Mouse (Mus musculus) gastrocnemius, postnatal 36 days (tissue): ENCODE measurements around the gene Nckap5. TPM values are rescaled to one million over a fixed set of nuclear protein-coding genes. Genes with fewer than 3 reads are reported as not detected.

Experiments used
- DNase-seq, 2 experiments: peaks; one replicate each; pipeline ENCODE4 v3.0.0; 2022
- intact Hi-C: fragments of 180-260 bp; cut with DNase I; formaldehyde crosslinking; loops from one replicate; pipeline ENCODE4 v1.15.1; 2025
- total RNA-seq, 2 experiments: library from RNA; stranded (reverse); gene quantifications; 2 replicates each; pipeline ENCODE4 v1.2.3; 2021

The Nckap5 gene
- total RNA-seq, 2 experiments from 2014 or later, result 0.62 to 1.2 TPM

- intact Hi-C loops, result loop anchor here (10.0 kb wide), 2 partner anchors 488 to 832 kb away; no protein-coding TSS in a partner anchor
- no peak for DNase-seq
Observed at GRCm38 (mm10) chr1:126436937-126437667, 393.5 kb downstream of the Nckap5 start.

DNA sequence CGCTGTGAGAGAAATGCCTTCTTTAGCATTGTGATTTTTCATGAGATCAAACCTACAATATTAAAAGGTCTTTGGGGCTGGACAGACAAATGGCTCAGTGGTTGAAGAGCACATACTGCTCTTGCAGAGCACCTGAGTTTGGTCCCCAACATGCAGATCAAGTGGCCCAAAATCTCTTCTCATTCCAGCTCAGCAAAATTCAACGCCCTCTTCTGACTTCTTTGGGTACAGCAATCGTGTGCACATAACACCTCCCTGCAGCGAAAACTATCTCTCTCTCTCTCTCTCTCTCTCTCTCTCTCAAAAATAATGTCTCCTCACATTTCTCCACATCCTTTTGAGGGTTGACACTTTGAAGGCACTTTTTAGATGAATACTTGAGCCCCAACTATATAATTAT lies 398.3 kb downstream of the Nckap5 start:
- intact Hi-C loops, result loop anchor here (5.0 to 10.0 kb wide), 3 partner anchors 493 to 827 kb away; no protein-coding TSS in a partner anchor
- no peak for DNase-seq

DNA sequence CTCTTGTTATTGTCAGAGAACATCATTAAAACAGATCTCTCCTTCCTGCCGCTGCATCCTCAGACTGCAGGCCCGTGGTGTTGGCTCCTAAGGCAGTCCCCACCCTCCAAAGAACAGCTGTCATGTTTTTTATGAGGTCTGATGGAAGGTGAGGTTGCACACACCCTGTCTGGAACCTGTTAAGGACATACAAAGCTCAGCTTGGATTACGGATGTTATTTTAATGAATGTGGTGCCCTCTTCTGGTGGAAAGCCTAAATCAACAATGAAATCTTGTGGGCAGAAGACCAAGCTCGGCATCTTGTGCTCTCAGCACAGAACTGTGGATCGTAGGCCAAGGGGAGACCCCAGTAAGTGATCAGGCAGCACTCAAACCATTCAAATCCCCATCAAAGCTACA lies 399.0 kb downstream of the Nckap5 start:
- intact Hi-C loops, result loop anchor here (5.0 to 10.0 kb wide), 3 partner anchors 493 to 827 kb away; no protein-coding TSS in a partner anchor
- no peak for DNase-seq

GRCm38 (mm10) chr1:126411426-126411825 lies 419.2 kb downstream of the Nckap5 start:
- no peak for DNase-seq
- intact Hi-C loops, result no loop called here

GRCm38 (mm10) chr1:126407886-126408285 lies 422.7 kb downstream of the Nckap5 start:
- intact Hi-C loops, result no loop called here
- DNase-seq, result no peak

GRCm38 (mm10) chr1:126405543-126405942 lies 425.1 kb downstream of the Nckap5 start:
- DNase-seq, result no peak
- intact Hi-C loops, result no loop called here

DNA sequence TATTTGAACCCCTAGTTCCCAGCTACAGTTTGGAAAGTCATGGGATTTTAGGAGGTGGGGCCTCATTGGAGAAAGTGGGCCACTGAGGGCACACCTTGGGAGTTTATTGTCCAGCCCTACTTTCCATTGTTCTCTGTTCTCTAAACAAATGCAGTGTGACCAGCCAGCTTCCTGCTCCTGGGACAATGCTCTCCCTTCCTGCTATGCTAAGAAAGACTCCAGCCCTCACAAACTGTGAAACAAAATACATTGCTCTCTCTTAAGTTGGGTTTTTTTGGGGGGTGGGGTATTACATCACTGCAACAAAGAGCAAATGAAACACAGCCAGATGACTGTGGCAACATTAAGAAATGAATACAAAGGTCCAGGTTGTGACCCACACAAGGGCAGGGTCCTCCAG lies 426.6 kb downstream of the Nckap5 start:
- no peak for DNase-seq
- intact Hi-C loops, result no loop called here

DNA sequence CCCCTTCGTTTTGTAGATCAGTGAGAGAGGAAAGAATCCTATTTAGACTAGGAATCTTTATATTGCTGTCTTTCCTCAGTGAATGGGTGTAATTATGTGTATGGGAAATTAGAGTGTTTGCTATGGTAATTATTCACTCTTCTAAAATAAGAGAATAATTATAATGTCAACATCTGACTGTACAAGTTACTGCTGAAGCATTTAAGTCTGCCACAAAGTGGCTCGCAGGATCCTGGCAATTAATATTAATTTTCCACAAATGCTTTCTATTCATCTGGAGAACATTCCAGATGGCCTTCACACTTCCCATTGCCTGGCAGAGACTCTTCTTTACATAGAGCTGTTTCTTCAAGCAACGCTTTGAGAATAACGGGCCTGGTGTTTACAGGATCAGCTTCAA lies 439.4 kb downstream of the Nckap5 start:
- DNase-seq, result no peak
- intact Hi-C loops, result no loop called here

GRCm38 (mm10) chr1:126377339-126377980 lies 453.1 kb downstream of the Nckap5 start:
- DNase-seq, result no peak
- intact Hi-C loops, result no loop called here

GRCm38 (mm10) chr1:126366736-126367135 lies 463.9 kb downstream of the Nckap5 start:
- DNase-seq, result no peak
- intact Hi-C loops, result no loop called here

GRCm38 (mm10) chr1:126364556-126364955 lies 466.0 kb downstream of the Nckap5 start:
- DNase-seq, result no peak
- intact Hi-C loops, result no loop called here

GRCm38 (mm10) chr1:126360531-126361220 lies 469.9 kb downstream of the Nckap5 start:
- intact Hi-C loops, result no loop called here
- DNase-seq, result no peak

DNA sequence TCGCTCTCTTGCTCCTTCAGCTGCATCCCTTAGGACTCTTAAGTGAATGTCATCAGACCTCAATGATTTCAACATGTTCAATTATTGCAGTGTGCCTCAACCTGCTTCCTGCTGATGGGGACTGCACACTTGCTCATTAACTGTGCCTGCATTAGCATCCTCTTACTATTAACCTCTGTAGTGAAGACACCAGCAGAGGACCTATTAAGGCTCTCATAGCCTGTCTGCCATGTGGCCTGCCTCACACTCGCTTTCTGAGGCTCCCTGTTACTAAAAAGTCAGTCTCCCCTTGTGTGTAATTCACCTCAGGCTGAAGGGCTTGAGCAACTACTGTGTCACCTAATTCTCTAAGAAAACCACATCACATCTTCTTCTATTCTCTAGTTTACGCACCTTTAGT lies 470.5 kb downstream of the Nckap5 start:
- no peak for DNase-seq
- intact Hi-C loops, result no loop called here

DNA sequence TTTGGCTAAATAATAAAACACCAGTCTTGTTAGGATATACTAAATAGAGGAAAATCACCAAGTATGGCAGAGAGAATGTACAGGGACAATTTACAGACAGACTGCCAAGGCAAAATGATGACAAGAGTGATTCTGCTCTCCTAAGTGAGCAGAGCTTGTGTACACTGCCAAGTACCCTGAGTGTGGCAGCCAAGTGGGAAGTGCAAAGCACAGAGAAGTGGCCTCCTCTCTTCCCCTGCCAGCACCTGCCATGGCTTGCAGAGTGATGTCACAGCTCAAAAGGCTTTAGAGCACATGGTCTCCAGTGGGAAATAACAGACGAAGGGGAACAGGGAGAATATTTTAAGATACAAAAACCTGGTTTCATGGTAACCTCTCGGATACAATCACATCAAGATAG lies 488.8 kb downstream of the Nckap5 start:
- intact Hi-C loops, result no loop called here
- DNase-seq, result no peak

GRCm38 (mm10) chr1:126339250-126339649 lies 491.3 kb downstream of the Nckap5 start:
- intact Hi-C loops, result no loop called here
- no peak for DNase-seq

DNA sequence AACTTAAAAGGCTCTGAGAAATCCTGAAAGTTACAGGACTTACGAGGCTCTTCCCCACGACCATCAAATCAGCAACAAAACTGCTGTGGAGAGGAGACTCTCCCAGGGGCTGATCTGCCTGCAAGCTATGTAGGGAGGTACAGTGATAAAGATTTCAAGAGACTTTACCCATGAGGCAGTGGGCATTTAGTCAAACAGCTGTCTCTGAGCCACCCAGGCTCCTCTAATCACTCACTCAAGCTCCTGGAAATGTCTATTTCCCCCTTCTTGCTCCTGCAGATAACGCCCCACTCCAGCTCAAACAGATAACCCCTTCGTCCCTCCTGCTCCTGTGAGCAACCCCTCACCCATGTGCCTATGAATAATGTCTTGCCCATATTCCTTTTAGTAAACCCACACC lies 496.4 kb downstream of the Nckap5 start:
- no peak for DNase-seq
- intact Hi-C loops, result no loop called here

DNA sequence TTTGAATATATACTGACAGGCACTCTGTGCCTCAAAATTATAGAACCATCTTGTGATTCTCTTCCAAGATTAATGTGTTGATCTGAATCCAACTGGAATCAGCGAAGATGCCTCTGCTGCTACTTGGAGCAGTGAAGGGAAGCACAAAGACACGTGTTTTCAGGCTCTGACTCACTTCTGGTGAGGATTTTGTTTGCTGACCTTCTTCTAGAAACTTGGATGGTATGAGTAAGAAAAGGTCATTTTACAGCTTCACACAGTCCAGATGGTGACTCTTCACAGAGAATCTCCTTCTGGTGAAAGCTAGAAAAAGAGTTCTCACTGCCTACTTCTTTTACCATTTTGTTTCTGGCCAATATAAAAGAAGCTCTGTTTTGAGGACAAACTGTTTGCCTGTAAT lies 498.6 kb downstream of the Nckap5 start:
- DNase-seq, result no peak
- intact Hi-C loops, result no loop called here

DNA sequence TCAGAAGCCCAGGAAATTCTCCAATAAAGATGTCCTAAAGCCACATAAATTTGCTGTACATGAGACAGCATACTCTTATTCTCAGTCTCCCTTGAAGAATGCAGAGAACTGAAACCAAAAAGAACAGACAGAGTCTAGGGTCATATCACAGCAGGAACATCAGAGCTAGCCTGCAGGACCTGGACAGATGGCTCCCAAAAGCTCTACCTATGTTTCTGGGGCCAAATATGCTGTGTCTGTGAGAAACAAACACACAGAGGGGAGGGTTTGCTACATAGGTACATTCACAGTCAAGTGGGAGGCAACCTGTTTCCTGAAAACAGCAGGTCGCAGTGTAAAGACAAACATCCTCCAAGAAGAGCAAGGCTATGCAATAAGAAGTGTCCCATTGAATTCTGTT lies 509.9 kb downstream of the Nckap5 start:
- intact Hi-C loops, result no loop called here
- DNase-seq, result no peak

DNA sequence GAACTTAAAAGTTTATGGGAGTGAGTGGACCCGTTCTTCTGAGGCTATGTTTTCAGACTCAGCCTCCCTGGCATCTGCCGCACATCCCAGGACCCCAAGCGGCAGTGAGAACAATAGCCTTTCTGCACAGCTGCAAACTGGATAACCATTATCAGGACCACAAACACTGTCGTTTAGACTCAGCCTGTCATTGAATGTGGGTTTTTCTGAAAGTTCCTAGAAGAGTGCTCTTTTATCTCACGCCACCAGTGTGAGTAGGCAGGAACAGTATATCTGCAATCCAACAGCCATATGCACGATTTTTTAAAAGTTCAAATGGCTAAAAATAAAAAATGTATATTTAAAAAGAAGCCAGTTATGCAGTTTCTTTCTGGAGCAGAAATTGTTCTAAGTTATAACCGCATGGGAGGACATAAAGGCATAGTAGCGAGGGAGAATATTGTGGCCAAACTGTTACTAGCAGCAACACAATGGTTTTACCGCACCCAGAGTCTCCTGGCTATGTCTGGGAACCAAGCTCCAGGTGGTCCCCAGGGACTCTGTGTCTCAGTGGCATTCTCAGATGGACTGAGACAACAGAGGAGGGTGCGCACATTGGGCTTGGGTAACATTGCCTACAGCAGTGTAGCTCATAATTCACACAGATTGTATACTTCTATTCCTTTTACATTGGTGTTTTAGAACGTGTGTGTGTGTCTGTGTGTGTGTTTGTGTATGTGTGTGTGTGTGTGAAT lies 512.6 kb downstream of the Nckap5 start:
- no peak for DNase-seq
- intact Hi-C loops, result no loop called here

DNA sequence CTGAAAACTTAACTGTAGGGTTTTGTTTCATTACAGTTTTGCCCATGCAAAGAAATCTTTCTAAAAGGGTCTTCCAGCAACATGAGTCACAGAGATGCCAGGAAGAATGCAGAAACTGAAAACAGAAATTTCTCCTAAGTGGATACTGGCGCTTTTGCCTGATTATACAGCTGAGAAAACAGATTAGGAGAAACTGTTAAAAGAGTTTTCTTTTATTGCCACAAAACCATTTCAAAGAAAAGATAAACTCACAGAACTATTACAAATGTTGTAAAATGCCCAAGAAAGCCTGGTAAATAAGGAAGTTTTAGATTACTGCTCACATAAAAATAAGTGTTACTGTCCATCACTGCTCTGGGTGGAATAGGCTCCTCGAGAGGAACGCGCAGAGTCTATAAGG lies 513.3 kb downstream of the Nckap5 start:
- intact Hi-C loops, result no loop called here
- DNase-seq, result no peak

GRCm38 (mm10) chr1:126316866-126317265 lies 513.7 kb downstream of the Nckap5 start:
- intact Hi-C loops, result no loop called here
- no peak for DNase-seq
